ENCODE assay signal across 25 mouse cellular contexts in genomic region chr5:77488969-77489368, GRCm38 (mm10).
DNase-seq lines count a peak whose midpoint lies in the region; ATAC-seq lines count a peak whose summit lies in the region.
"Had no signal": no experiment of that assay in that cellular context is flagged by ENCODE, and none has a peak within 500 bp of the region (broad histone marks: within the 10 kb centered on the region; RNA-seq: fewer than 3 reads in every experiment).

No protein-coding gene starts in this region.

- H3K9me3 ChIP-seq in forebrain, embryonic 12.5 days: no peaks in the 10 kb centered on the region
- H3K9me3 ChIP-seq in forebrain, embryonic 16.5 days (ENCODE audit: control insufficient read depth, low read length): no peaks in the 10 kb centered on the region
- H3K9me3 ChIP-seq in embryonic facial prominence, embryonic 10.5 days: no peaks in the 10 kb centered on the region
- H3K9me3 ChIP-seq: heart, embryonic 10.5 days; heart, embryonic 15.5 days; intestine, embryonic 15.5 days; midbrain, embryonic 13.5 days; neural tube, embryonic 13.5 days; stomach, embryonic 15.5 days had no signal

- WGBS in forebrain, embryonic 12.5 days: 32% methylated on average over 5 of the region's 5 CpGs
- WGBS in forebrain, embryonic 16.5 days: 22% methylated on average over 5 of the region's 5 CpGs
- 46% methylated on average over 5 of the region's 5 CpGs for WGBS in embryonic facial prominence, embryonic 10.5 days

- H3K36me3 ChIP-seq in forebrain, embryonic 12.5 days (replicated peaks): no peaks in the 10 kb centered on the region
- no peaks in the 10 kb centered on the region for H3K36me3 ChIP-seq in forebrain, embryonic 16.5 days (ENCODE audit: control insufficient read depth, insufficient read depth)
- H3K36me3 ChIP-seq in embryonic facial prominence, embryonic 10.5 days (replicated peaks): no peaks in the 10 kb centered on the region
- H3K36me3 ChIP-seq: heart, embryonic 10.5 days; heart, embryonic 15.5 days; intestine, embryonic 15.5 days; midbrain, embryonic 13.5 days; neural tube, embryonic 13.5 days; stomach, embryonic 15.5 days had no signal

- peak; percentile 3; the same call in 1 of the 2 replicates for ATAC-seq in forebrain, embryonic 12.5 days (ENCODE audit: low FRiP score)
- no peak for ATAC-seq in forebrain, embryonic 16.5 days
- ATAC-seq: CD4-positive, CD25-positive, alpha-beta regulatory T cell, adult 4 months; intestine, embryonic 15.5 days had no signal

- no peak overlapping the region for H3K4me3 ChIP-seq in forebrain, embryonic 12.5 days (replicated peaks)
- H3K4me3 ChIP-seq in forebrain, embryonic 16.5 days (replicated peaks; ENCODE audit: low read length): no peak overlapping the region
- H3K4me3 ChIP-seq in embryonic facial prominence, embryonic 10.5 days: no peak overlapping the region
- H3K4me3 ChIP-seq: heart, embryonic 10.5 days; heart, embryonic 15.5 days; intestine, embryonic 15.5 days; midbrain, embryonic 13.5 days; neural tube, embryonic 13.5 days; stomach, embryonic 15.5 days had no signal

- no peak overlapping the region for H3K9ac ChIP-seq in forebrain, embryonic 12.5 days
- H3K9ac ChIP-seq in forebrain, embryonic 16.5 days (replicated peaks; ENCODE audit: low read depth, low read length): no peak overlapping the region
- H3K9ac ChIP-seq: heart, embryonic 15.5 days; intestine, embryonic 15.5 days; neural tube, embryonic 13.5 days; stomach, embryonic 15.5 days had no signal

- peaks cover 18% of the 10 kb centered on the region for H3K4me1 ChIP-seq in forebrain, embryonic 12.5 days
- peaks cover 12% of the 10 kb centered on the region for H3K4me1 ChIP-seq in forebrain, embryonic 16.5 days (replicated peaks; ENCODE audit: control insufficient read depth, insufficient read depth, low read length)
- H3K4me1 ChIP-seq in embryonic facial prominence, embryonic 10.5 days: peaks cover 28% of the 10 kb centered on the region
- H3K4me1 ChIP-seq: intestine, embryonic 15.5 days; stomach, embryonic 15.5 days had no signal

- no peak for DNase-seq in embryonic facial prominence, embryonic 10.5 days (ENCODE audit: low spot score)
- peak; percentile 52 for DNase-seq in hindlimb bud, embryonic 11.5 days (ENCODE audit: extremely low spot score, low read depth, low spot score)
- DNase-seq in lung, postnatal 4 days: no peak
- no peak for DNase-seq in urinary bladder, postnatal 25 days (ENCODE audit: low spot score)
- no peak for DNase-seq in gastrocnemius, adult 8-10 months (ENCODE audit: low spot score in 2 of 2)
- DNase-seq: adrenal gland, postnatal 14 days; cerebellum, adult 11-12 months; cerebellum, adult 9-11 months; gastrocnemius, postnatal 14 days; heart, adult 11 months; kidney, adult 8-10 months; kidney, postnatal 10 days; layer of hippocampus, postnatal 36 days; left cerebral cortex, postnatal 4 days had no signal

- peaks cover 3% of the 10 kb centered on the region; the same call in 1 of the 2 replicates for H3K27me3 ChIP-seq in forebrain, embryonic 12.5 days
- no peaks in the 10 kb centered on the region for H3K27me3 ChIP-seq in forebrain, embryonic 16.5 days (replicated peaks; ENCODE audit: control insufficient read depth, insufficient read depth, low read length)
- H3K27me3 ChIP-seq in embryonic facial prominence, embryonic 10.5 days (replicated peaks; ENCODE audit: low read depth, poor library complexity, severe bottlenecking): 0 out of 2 replicates have a peak, but pooled peaks cover 7% of the 10 kb centered on the region
- H3K27me3 ChIP-seq: heart, embryonic 15.5 days; intestine, embryonic 15.5 days; midbrain, embryonic 13.5 days; neural tube, embryonic 13.5 days; stomach, embryonic 15.5 days had no signal

- no peak overlapping the region for H3K4me2 ChIP-seq in forebrain, embryonic 12.5 days
- no peak overlapping the region for H3K4me2 ChIP-seq in forebrain, embryonic 16.5 days (ENCODE audit: low read length)
- H3K4me2 ChIP-seq: intestine, embryonic 15.5 days; liver, embryonic 11.5 days had no signal

- H3K27ac ChIP-seq in forebrain, embryonic 12.5 days: no peak overlapping the region
- no peak overlapping the region for H3K27ac ChIP-seq in forebrain, embryonic 16.5 days (ENCODE audit: low read length)
- peak overlapping the region; percentile 88 for H3K27ac ChIP-seq in embryonic facial prominence, embryonic 10.5 days (replicated peaks)
- H3K27ac ChIP-seq: intestine, embryonic 15.5 days; macrophage; neural tube, embryonic 13.5 days had no signal
